Mouse (Mus musculus) left cerebral cortex, postnatal 10 days (tissue): Measurements from ENCODE around the gene Clec2l. TPM values are rescaled to one million over a fixed set of nuclear protein-coding genes. Genes with fewer than 3 reads are reported as not detected.
A peak's percentile ranks its signal among the peaks of the same experiment; 100 is the strongest.

ENCODE experiments used
- DNase-seq, 2 experiments: peaks; one replicate each; pipeline ENCODE4 v3.0.0; 2021 to 2022; ENCODE audit warnings: low spot score in 2 of 2, mixed read lengths in 1 of 2; ENCODE audit errors: extremely low spot score in 1 of 2
- intact Hi-C: fragments of 180-260 bp; cut with DNase I; formaldehyde crosslinking; loops from one replicate; pipeline ENCODE4 v1.15.1; 2025
- total RNA-seq, 2 experiments: library from RNA; stranded (reverse); gene quantifications; 2 replicates each; pipeline ENCODE4 v1.2.3; 2021

The Clec2l gene
- 100 to 1,000 TPM; 113 to 117 TPM for total RNA-seq

GRCm38 (mm10) chr6:38662714-38663615 lies at the start of gene Clec2l:
Gene Clec2l (plus strand): TSS chr6:38663069.
- peak in 1 of 2 experiments; percentile 76 for DNase-seq
- intact Hi-C loops: no loop called here

DNA sequence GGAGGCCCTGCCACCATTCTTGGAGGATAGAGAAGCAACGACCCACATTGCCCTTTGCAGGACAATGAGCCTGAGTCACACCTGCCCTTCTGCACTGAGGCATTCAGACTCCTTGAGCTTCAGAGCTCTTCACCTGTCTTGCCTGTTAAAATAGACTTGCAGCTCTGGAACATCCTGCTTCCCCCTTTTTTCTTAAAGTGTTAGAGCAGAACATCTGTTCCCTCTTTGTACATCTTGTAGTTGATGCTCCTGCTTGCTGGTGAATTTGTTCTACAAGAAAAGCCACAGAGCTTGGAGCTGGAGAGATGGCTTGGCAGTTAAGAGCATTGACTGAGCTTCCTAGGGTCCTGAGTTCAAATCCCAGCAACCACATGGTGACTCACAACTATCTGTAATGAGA lies 40.5 kb upstream of the Clec2l start:
- no peak for DNase-seq
- intact Hi-C loops: no loop called here

GRCm38 (mm10) chr6:38623457-38623856 lies 39.4 kb upstream of the Clec2l start:
- intact Hi-C loops: no loop called here
- no peak for DNase-seq

GRCm38 (mm10) chr6:38624439-38624838 lies 38.4 kb upstream of the Clec2l start:
- intact Hi-C loops: no loop called here
- DNase-seq: no peak

DNA sequence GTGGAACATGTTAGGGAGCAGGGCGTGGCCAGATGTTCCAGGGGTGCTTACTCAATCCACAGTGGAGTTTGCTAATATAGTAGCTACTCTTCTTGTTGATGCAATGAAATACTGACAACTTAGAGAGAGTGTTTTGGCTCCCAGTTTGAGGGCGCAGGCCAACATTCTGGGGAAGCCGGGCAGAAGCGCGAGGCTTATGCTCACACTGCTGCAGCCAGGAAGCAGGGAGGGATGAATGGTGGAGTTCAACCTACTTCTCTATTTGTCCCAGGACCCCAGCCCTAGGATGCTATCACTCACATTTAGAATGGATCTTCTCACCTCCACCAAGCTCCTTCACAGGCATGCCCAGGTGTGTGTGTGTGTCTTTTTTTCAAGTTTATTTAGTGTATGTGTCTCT lies 36.8 kb upstream of the Clec2l start:
- intact Hi-C loops: no loop called here
- no peak for DNase-seq

DNA sequence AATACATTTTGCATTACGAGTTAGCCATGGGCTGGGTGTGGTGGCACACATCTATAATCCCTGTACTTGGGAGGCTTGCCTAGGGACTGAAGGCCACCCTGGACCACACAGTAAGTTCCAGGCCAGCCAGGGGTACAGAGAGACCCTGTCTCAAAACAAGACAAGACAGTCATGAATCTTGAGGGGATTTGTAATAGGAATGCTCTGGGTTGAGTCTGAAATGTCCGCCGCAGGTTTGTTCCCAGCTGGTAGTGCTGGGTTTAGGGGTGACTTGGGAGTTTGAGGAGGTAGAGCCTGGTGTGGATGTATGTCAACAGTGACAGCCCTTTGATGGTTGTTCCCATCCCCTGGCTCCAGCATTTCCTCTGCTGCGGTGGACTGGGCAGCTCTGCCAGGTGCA lies 35.8 kb upstream of the Clec2l start:
- intact Hi-C loops: no loop called here
- DNase-seq: no peak

DNA sequence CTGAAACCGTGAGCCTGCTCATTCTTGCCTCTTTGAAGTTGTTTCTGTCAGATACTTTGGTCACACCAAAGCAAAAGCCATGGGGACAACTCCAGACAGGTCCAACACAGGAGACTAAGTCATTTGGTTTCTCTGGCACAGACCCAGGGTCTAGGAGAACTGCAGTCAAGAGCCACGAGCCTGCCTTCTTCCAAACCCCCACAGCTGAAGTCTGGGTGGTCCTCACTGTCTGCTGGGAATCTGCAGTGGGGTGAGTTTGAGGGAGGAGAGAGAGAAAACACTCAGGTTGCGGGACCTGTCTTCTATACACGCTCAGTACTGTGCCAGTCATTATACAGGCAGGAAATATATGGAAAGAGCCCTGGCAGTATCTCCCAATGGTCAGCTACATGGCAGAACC lies 35.4 kb upstream of the Clec2l start:
- no peak for DNase-seq
- intact Hi-C loops: no loop called here

GRCm38 (mm10) chr6:38629556-38629955 lies 33.3 kb upstream of the Clec2l start:
- intact Hi-C loops: no loop called here

DNA sequence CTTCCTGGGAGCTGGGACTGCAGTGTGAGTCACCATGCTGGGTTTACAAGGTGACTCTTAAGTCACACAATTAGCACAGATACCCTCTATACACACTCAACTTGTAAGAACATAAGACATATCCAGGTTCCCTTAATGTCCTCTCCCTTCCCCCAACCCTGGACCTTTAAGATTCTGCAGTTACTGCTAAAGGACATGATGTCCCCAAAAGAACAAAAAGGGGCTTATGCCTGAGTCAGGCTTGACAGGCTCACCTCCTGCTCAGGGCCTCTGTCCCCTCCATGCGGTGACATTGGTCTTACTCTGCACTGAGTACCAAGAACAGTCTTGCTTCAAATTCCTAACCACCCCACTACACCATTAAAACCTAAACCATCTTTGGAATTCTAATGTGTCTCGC lies 30.0 kb upstream of the Clec2l start:
- peak in 1 of 2 experiments; percentile 6 for DNase-seq
- intact Hi-C loops: no loop called here

More at GRCm38 (mm10) chr6:38629556-38629955, 33.3 kb upstream of the Clec2l start:
- no peak for DNase-seq

- intact Hi-C loops: no loop called here
- peak in 1 of 2 experiments; percentile 12 for DNase-seq
Measured at GRCm38 (mm10) chr6:38634461-38634860, 28.4 kb upstream of the Clec2l start.

DNA sequence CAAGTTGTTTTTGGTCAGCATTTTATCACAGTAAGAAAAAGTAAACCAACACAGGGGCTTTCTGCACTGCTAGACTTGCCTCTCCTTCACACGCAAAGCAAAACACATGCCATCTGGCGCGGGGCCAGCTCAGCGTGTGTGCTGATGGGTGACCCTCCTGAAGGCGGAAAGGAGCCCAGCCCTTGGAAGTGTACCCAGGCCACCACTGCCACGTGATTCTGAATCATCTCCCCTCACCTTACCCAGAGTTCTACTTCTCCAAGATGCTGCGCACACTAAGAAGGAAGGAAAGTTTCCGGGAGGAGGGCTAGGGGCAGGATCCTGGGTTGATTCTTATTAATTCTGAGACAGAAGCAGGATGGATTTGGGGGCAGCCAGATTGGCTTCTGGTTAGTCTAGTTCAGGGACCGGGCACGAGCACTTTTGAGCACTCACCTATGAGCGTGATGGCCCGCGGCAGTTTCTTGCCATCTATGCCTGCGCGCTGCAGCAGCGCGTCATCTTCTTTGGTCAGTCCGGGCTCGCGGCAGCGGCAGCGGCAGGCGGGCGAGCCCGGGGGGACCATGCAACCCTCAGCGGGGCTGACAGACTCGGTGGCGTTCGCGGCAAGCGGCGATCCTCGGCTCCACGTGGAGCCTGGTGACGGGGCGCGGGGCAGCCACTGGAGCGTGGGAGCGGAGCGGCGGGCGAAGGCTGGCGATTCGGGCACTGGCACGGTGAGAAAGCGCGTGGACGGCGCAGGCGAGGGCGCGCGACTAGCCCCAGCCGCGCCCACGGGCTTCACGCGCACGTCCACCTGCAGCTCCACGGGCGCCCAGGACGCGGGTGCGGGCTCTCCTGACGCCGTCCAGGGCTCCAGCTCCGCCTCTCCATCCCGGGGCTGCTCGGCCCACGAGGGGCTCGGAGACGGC lies 26.7 kb upstream of the Clec2l start:
- DNase-seq: peak in 1 of 2 experiments; percentile 67
- intact Hi-C loops: no loop called here

- intact Hi-C loops: no loop called here
- DNase-seq: peak in 1 of 2 experiments; percentile 76
Measured at GRCm38 (mm10) chr6:38636852-38637618, 25.8 kb upstream of the Clec2l start, which contains the start of gene Klrg2. Gene Klrg2 (minus strand): TSS chr6:38637242.

DNA sequence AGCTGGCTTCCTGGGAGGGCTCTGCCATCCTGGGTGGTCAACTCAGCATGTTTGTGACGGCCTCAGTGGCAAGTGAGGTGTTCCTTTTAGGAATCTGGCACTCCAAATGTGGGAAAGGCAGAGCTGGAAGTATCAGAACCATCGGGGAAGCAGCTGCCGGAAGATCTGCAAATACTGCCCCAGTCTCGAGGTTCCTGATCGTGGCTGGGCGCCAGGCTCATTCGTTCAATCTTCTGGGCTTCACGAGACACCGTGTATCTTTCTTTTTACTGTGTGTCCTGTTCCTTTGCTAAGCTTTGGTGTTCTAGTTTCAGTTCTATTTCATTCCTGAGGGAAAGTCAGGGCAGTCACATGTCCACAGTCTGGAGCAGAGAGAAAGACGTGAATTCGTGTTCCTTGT lies 22.5 kb upstream of the Clec2l start:
- peak in 1 of 2 experiments; percentile 52 for DNase-seq
- intact Hi-C loops: no loop called here

- intact Hi-C loops: no loop called here
- DNase-seq: no peak
Measured at GRCm38 (mm10) chr6:38641228-38641627, 21.6 kb upstream of the Clec2l start.

- intact Hi-C loops: no loop called here
- no peak for DNase-seq
Measured at GRCm38 (mm10) chr6:38641645-38642044, 21.2 kb upstream of the Clec2l start.

- intact Hi-C loops: no loop called here
- DNase-seq: no peak
Measured at GRCm38 (mm10) chr6:38642593-38642992, 20.3 kb upstream of the Clec2l start.

DNA sequence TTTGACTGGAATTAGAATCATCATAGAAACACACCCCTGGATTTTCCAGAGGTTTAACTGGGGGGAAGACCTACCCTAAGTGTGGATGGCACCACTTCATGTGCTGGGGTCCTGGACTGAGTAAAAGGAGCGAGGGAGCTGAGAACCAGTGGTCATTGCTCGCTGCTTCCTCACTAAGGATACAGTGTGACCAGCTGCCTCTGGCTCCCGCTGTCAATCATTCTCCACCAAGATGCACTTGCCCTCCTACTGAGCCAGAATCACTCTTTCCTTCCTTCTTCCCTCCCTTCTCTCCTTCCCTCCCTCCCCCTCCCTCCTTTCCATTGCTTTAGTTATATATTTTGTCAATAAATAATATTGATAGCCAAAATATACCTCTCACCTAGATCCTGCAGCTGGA lies 19.8 kb upstream of the Clec2l start:
- intact Hi-C loops: no loop called here
- DNase-seq: no peak

DNA sequence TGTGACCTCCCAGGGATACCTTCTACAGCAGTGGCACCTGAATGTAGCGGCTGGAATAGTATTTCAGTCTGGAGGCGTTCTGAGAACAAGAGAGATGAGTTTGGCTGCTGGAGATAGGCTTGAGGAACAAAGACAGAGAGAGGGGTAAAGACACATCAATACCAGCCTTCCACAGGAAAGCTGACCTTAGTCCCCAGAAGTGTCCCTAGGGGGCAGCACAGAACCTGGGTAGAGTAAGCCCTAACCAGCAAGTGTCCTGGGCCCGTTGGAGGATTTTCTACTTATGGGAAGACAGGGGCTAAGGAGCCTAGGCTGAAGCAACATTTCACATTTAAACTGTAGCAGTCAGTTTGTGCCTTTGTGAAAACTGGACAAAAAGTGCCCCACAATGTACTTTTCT lies 13.3 kb upstream of the Clec2l start:
- intact Hi-C loops: no loop called here
- no peak for DNase-seq
